Mouse (Mus musculus) hindbrain, embryonic 14.5 days (tissue): ENCODE results near the gene Tceanc2. TPM values are rescaled to one million over a fixed set of nuclear protein-coding genes. Genes with fewer than 3 reads are reported as not detected.
A peak's percentile ranks its signal among the peaks of the same experiment; 100 is the strongest.

Source experiments
- ATAC-seq: fragments of 200-750 bp; cut with Nextera tagmentation; 2 replicates; pipeline ENCODE4 v1.8.0; 2017; ENCODE audit warnings: moderate number of reproducible peaks, mild to moderate bottlenecking, moderate TSS enrichment, moderate library complexity; ENCODE audit not compliant: low FRiP score
- DNase-seq: peaks from one replicate; pipeline ENCODE4 v3.0.0-alpha.2; 2015; ENCODE audit warnings: low spot score
- H3K27ac ChIP-seq: fragments of 300-500 bp; sonication (generic); 2 replicates; pipeline ENCODE4 v1.5.1; 2014; ENCODE audit warnings: mild to moderate bottlenecking, moderate library complexity
- H3K27me3 ChIP-seq: fragments of 300-500 bp; sonication (generic); 2 replicates; pipeline ENCODE4 v1.6.1; 2014; ENCODE audit warnings: mild to moderate bottlenecking, low read length, mixed read lengths; ENCODE audit not compliant: control insufficient read depth, insufficient read depth
- H3K36me3 ChIP-seq: fragments of 300-500 bp; sonication (generic); replicated peaks from 2 replicates; pipeline ENCODE4 v1.6.1; 2014; ENCODE audit not compliant: control insufficient read depth, insufficient read depth
- H3K4me1 ChIP-seq: fragments of 300-500 bp; sonication (generic); replicated peaks from 2 replicates; pipeline ENCODE4 v1.6.1; 2014; ENCODE audit warnings: antibody characterized with exemption, low read length, mixed read lengths; ENCODE audit not compliant: control insufficient read depth, insufficient read depth
- H3K4me2 ChIP-seq: fragments of 300-500 bp; sonication (generic); replicated peaks from 2 replicates; pipeline ENCODE4 v1.6.1; 2014; ENCODE audit warnings: mild to moderate bottlenecking, moderate library complexity
- H3K4me3 ChIP-seq: fragments of 300-500 bp; sonication (generic); replicated peaks from 2 replicates; pipeline ENCODE4 v1.5.1; 2014; ENCODE audit warnings: mild to moderate bottlenecking, low read length
- H3K9ac ChIP-seq: fragments of 300-500 bp; sonication (generic); 2 replicates; pipeline ENCODE4 v1.6.1; 2014
- H3K9me3 ChIP-seq: fragments of 300-500 bp; sonication (generic); 2 replicates; pipeline ENCODE4 v1.6.1; 2016; ENCODE audit warnings: low read length; ENCODE audit not compliant: control insufficient read depth
- WGBS: fragments of 180-500 bp; shearing (Covaris S2); extraction: QIAGEN DNeasy Blood & Tissue Kit; methylation state at CpG from one replicate; pipeline ENCODE4 v1.1.7; 2014; 5-methylcytosine and 5-hydroxymethylcytosine counted together
- polyA plus RNA-seq: library from polyadenylated mRNA; unstranded; fragments of >200 nt; fragmentation: Nextera tagmentation; extraction: Ambion mirVana; gene quantifications from 2 replicates; pipeline ENCODE4 v1.2.1, GENCODE M21; 2014

Gene Tceanc2
- polyA plus RNA-seq, result 22.7 and 22.9 TPM in 2 replicates

DNA sequence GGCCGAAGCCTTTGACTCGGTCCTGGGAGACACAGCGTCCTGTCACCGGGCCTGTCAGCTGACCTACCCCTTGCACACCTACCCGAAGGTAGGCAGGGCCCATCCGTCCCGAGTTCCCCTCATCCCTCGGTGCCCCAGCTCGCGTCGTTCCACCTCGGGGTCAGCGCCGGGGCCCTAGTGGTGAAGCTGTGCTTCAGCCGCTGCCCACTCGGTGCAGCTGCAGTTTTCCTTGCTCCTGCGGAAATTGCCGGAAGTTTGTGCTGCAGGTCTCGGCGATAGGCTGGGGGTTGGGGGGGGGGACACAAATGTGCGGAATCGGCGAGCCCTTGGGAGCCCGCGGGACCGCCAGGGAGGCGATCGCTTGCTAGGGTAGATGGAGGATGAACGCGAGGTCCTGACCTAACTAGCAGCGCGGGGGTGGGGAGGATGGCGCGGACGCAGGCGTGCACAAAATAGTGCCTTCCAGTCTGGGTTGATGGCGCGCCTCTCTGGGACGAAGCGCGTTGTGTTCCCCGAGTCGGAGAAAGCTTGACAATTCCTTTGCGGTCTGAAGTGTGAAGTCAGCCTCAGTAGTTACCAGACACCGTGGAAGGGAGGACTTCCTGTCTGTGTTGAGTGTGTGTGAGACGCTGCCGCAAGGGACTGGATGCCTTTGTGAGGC is at the start of gene Tceanc2:
Tceanc2 (minus strand) TSS at position 287 of the 661 bp plus-strand sequence.
- ATAC-seq (peak; percentile 64), DNase-seq (peak; percentile 53)
- H3K36me3 ChIP-seq, result peaks cover 18% of the 10 kb centered on the region
- peaks cover 37% of the 10 kb centered on the region for H3K4me1 ChIP-seq
- H3K4me3 ChIP-seq, result peak within 1 kb of the TSS; percentile 100
- H3K9me3 ChIP-seq, result no peaks in the 10 kb centered on the region
- WGBS, result under 1% methylated on average over 47 of the region's 47 CpGs
- H3K9ac ChIP-seq, result peak within 1 kb of the TSS; percentile 92
- H3K27ac ChIP-seq, result peak within 1 kb of the TSS; percentile 98
- peak within 1 kb of the TSS; percentile 75 for H3K4me2 ChIP-seq
- no peaks in the 10 kb centered on the region for H3K27me3 ChIP-seq

DNA sequence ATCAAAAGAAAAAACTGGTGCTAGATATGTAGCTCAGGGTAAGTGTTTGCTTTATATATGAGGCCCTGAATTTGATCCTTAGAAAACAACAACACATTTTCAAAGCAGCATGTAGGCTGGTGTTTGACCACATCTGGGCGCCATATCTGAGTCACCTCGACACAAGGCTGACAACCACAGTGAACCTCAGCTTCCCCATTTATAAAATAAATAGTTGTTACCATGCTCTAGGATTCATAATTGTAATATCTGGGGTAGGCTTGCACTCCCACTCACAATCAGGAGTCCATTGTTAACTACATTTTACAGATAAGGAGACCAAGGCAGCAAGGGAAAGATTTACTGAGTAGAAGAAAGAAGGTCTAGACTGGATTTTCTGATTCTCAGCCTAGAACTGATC is 47.4 kb upstream of the Tceanc2 start:
- Histone ChIP-seq H3K27me3 (no peaks in the 10 kb centered on the region), H3K36me3 (peaks cover under 1% of the 10 kb centered on the region; the same call in 1 of the 2 replicates), H3K9ac (no peak overlapping the region), H3K9me3 (no peaks in the 10 kb centered on the region), H3K4me2 (no peak overlapping the region), H3K4me1 (no peaks in the 10 kb centered on the region), H3K27ac (no peak overlapping the region), H3K4me3 (no peak overlapping the region)
- no peak for DNase-seq
- 94% methylated on average over 2 of the region's 2 CpGs for WGBS
- no peak for ATAC-seq

DNA sequence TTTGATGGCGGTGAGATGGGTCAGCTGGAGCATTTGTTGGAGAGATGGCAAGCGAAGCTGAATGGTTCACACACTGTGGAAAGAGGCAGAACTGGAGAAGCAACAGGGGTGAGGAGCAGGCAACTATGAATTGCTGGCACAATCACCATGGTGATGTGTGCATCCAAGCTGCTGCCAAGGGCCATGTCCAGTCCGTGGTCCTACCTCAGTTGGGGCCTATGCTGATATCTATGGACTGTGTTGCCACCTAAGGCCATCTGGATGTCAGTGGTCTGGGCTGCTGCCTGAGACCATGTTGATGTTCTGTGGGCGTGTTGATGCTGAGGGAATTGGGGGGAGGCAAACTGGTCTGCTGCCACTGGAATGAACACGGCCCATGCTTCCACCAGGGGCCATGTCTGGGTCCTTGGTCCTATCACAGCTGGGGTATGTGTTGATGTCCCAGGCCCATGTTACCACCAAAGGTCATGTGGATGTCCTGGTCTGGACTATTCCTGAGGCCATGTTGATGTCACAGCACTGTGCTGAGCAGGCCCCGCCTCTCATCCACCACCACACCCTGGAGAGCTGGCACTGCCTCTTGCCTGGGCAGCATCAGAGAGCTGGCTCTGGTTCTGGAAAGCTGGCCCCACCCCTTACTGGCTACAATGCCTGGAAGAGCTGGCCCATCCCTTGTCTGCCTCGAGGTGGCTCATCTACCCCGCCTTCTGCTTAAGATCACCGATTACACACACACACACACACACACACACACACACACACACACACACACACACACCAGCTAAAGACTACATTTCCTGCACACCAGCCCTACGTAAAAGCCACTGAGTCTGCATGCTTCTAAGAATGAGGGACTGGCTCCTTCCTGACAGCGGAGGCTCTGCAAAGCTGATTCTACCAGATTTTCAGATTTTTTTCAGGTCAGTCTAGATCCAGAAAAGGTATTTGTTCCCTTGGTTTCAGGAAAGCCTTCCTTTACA is 44.6 kb upstream of the Tceanc2 start:
- H3K9me3 ChIP-seq, result no peaks in the 10 kb centered on the region
- no peaks in the 10 kb centered on the region for H3K27me3 ChIP-seq
- ATAC-seq (no peak; the same call in 1 of the 2 replicates), DNase-seq (no peak)
- no peak overlapping the region for H3K4me3 ChIP-seq
- no peaks in the 10 kb centered on the region for H3K4me1 ChIP-seq
- no peaks in the 10 kb centered on the region for H3K36me3 ChIP-seq
- no peak overlapping the region for H3K27ac ChIP-seq
- no peak overlapping the region for H3K9ac ChIP-seq
- 82% methylated on average over 11 of the region's 11 CpGs for WGBS
- no peak overlapping the region for H3K4me2 ChIP-seq

- no peaks in the 10 kb centered on the region for H3K27me3 ChIP-seq
- no peak overlapping the region for H3K4me2 ChIP-seq
- H3K9me3 ChIP-seq, result no peaks in the 10 kb centered on the region
- no peaks in the 10 kb centered on the region for H3K36me3 ChIP-seq
- no peak overlapping the region for H3K27ac ChIP-seq
- H3K4me1 ChIP-seq, result no peaks in the 10 kb centered on the region
- H3K4me3 ChIP-seq, result no peak overlapping the region
- 94% methylated on average over 5 of the region's 5 CpGs for WGBS
- H3K9ac ChIP-seq, result no peak overlapping the region
- DNase-seq (no peak), ATAC-seq (no peak)
Observed at GRCm38 (mm10) chr4:107221524-107221923, 42.6 kb upstream of the Tceanc2 start.

DNA sequence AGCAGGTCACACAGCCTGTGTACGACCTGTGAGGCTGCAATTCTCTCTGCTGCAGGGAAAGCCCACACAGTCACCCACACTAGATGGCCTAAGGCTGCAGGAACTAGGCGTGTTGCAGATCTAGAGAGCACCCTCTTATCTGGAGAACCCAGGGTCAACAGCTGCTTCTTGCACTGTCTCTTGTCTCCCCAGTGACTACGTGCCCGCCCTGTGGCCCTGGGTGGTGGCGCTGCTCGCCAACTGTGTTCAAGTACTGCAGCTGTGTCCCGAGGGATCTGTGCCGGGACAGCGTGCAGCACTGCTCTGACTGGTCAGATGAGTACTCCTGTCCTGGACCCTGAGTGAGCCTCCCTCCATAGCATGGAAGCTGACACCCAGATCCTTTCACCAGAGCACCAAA is 38.7 kb upstream of the Tceanc2 start:
- DNase-seq, result no peak
- Histone ChIP-seq H3K4me3 (no peak overlapping the region), H3K4me2 (no peak overlapping the region), H3K36me3 (no peaks in the 10 kb centered on the region), H3K9me3 (no peaks in the 10 kb centered on the region), H3K27me3 (no peaks in the 10 kb centered on the region), H3K9ac (no peak overlapping the region), H3K4me1 (no peaks in the 10 kb centered on the region), H3K27ac (no peak overlapping the region)
- 84% methylated on average over 9 of the region's 9 CpGs for WGBS
- no peak for ATAC-seq

DNA sequence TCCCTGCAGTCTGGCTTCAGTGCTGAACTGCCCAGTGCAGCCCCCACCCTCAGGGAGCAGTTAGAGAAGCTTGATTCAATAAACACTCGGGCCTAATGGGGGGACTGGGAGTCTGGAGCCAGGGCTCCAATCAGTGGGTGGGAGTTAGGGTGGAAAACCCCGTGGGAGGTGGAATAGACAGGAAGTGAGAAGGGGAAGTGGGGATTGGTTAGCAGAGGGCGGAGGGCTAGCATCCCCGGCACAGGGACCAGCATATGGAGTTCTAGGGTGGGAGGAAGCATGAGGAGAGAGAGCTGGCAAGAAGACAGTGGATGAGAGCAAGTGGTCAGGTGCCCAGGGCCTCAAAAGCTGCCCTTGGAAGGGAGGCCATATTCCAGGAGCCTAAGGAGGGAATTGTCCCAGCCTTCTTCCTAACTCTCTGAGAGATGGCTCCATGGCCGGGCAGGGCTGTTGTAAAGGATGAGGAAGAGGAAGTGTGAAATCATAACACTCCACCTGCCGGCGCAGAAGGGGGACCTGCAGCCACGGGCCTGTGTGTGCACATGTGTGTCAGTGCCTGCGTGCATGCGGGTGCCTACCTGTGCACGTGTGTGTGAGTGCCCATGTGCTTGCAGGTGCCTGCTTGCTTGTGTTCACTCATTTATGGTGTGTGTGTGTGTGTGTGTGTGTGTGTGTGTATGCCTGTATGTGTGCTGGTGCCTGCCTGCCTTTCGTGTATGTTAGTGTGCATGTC is 34.5 kb upstream of the Tceanc2 start:
- Histone ChIP-seq H3K36me3 (peaks cover 5% of the 10 kb centered on the region; the same call in 1 of the 2 replicates), H3K27ac (no peak overlapping the region), H3K4me3 (no peak overlapping the region), H3K4me2 (no peak overlapping the region), H3K9me3 (no peaks in the 10 kb centered on the region), H3K4me1 (no peaks in the 10 kb centered on the region), H3K9ac (no peak overlapping the region), H3K27me3 (no peaks in the 10 kb centered on the region)
- DNase-seq (no peak), ATAC-seq (no peak)
- WGBS, result 76% methylated on average over 12 of the region's 12 CpGs

DNA sequence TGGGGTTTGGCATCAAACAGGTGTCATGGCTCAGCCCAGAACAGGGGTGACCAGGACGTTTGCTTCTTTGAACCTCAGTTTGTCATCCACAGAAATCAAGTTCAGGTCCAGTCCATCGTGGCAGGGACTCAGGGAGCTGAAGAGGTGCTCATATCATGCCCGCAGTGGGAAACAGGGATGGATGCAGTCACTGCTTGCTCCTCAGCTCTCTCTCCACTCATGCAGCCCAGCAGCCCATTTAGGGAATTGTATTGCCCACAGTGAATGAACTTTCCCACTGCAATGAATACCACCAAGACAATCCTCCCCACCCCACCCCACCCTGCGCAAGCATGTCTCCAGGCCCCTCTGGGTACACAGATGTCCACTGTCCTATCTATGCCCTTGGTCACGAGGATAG is 33.0 kb upstream of the Tceanc2 start:
- no peak overlapping the region for H3K4me2 ChIP-seq
- 89% methylated on average over 5 of the region's 5 CpGs for WGBS
- no peak overlapping the region for H3K27ac ChIP-seq
- peaks cover 17% of the 10 kb centered on the region for H3K36me3 ChIP-seq
- no peak overlapping the region for H3K4me3 ChIP-seq
- no peaks in the 10 kb centered on the region for H3K9me3 ChIP-seq
- H3K9ac ChIP-seq, result no peak overlapping the region
- H3K4me1 ChIP-seq, result no peaks in the 10 kb centered on the region
- DNase-seq (no peak), ATAC-seq (no peak)
- H3K27me3 ChIP-seq, result no peaks in the 10 kb centered on the region

DNA sequence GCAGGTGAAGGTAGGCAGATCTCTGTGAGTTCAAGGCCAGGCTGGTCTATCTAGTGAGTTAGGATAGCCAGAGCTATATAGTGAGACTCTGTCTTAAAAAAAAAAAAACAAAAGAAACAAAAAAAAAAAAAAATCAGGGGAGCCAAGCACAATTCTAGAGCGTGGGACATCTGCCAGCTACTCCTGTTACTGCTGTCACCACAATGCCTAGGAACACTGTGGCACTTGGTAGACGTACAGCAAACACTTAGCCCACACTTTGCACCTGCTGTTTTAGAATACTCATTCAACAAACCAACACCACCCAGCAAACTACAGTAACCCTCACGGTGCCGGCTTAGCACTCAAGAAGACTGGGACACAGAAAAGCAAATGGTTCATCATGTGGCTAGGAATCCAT is 32.5 kb upstream of the Tceanc2 start:
- no peak overlapping the region for H3K4me2 ChIP-seq
- peaks cover 21% of the 10 kb centered on the region for H3K36me3 ChIP-seq
- H3K4me1 ChIP-seq, result no peaks in the 10 kb centered on the region
- no peak overlapping the region for H3K27ac ChIP-seq
- H3K9me3 ChIP-seq, result no peaks in the 10 kb centered on the region
- ATAC-seq, result no peak
- no peaks in the 10 kb centered on the region for H3K27me3 ChIP-seq
- no peak for DNase-seq
- WGBS, result 81% methylated on average over 4 of the region's 4 CpGs
- no peak overlapping the region for H3K9ac ChIP-seq
- no peak overlapping the region for H3K4me3 ChIP-seq
